Mouse (Mus musculus) liver, postnatal 0 days (tissue): ENCODE measurements at regions not wholly inside any gene's neighbourhood (a gene's known extent, or its start where the extent isn't known, plus 50 kb on each side); places are given as distances from the start of the nearest gene placed in this dataset.

Experiments
- CTCF ChIP-seq: sonication (generic); IDR thresholded peaks from 2 replicates; pipeline ENCODE4 v1.5.1; 2016; ENCODE audit warnings: antibody characterized with exemption, low read depth
- EP300 ChIP-seq: IDR thresholded peaks from 2 replicates; pipeline ENCODE4 v1.6.1; 2016; ENCODE audit warnings: antibody characterized with exemption, low read depth, mild to moderate bottlenecking

DNA sequence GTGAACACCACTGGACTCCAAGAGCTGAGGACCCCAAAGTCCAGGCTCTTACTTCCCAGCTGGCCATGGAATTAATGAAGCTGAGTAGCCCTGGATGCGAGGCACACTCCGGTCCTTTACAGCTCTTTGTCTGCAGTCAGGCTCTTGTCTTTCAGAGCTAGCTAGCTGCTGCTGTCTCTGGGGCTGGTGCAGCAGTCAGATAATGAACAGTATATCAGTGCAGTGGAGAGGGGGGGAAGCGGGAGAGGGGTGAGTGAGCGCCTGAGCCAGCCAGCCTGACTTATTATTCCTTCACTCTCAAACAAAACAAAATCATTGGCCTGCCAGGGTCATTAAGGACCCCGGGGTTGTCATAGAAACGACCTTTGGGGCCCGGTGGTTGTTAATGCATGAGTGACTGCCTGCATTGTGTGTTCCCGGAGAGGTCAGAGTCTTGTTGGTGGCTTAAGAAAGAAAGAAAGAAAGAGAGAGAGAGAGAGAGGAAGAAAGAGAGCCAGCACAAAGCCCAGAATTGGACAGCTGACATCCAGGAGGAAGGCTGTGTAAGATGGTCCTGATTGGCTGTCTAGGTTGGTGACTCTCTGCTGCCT is 350.2 kb upstream of the Zmiz1 start:
- TF ChIP-seq CTCF (no peak), EP300 (no peak)
